Mouse (Mus musculus): ENCODE measurements around the gene Pstk. TPM values are rescaled to one million over a fixed set of nuclear protein-coding genes. Genes with fewer than 3 reads are reported as not detected.
A peak's percentile ranks its signal among the peaks of the same experiment; 100 is the strongest.
"Not testable (repeated sequence)": the region's sequence is repeated elsewhere in the genome, so short reads cannot be mapped to it uniquely, and the experiment has no call there.

Gene Pstk
- 10.5 and 14.0 TPM in 2 replicates for total RNA-seq (2017)

GRCm38 (mm10) chr7:131370648-131371469 lies at the start of gene Pstk:
Gene Pstk (plus strand): TSS chr7:131371141.
- ATAC-seq (ENCODE audit: extremely low read depth, insufficient number of reproducible peaks, low FRiP score, poor library complexity, severe bottlenecking): peak; percentile 89

- no peak for ATAC-seq (ENCODE audit: extremely low read depth, insufficient number of reproducible peaks, low FRiP score, poor library complexity, severe bottlenecking)
These were observed 48.7 kb upstream of the Pstk start, which contains the start of gene Cuzd1 for GRCm38 (mm10) chr7:131322192-131322591. Gene Cuzd1 (minus strand): TSS chr7:131322292.

GRCm38 (mm10) chr7:131327054-131327453 lies 43.9 kb upstream of the Pstk start:
- ATAC-seq (ENCODE audit: extremely low read depth, insufficient number of reproducible peaks, low FRiP score, poor library complexity, severe bottlenecking): no peak

GRCm38 (mm10) chr7:131329416-131329815 lies 41.5 kb upstream of the Pstk start, which contains the start of gene Fam24b:
Gene Fam24b (minus strand): TSS chr7:131329516.
- no peak for ATAC-seq (ENCODE audit: extremely low read depth, insufficient number of reproducible peaks, low FRiP score, poor library complexity, severe bottlenecking)

GRCm38 (mm10) chr7:131331688-131332087 lies 39.3 kb upstream of the Pstk start:
- ATAC-seq (ENCODE audit: extremely low read depth, insufficient number of reproducible peaks, low FRiP score, poor library complexity, severe bottlenecking): no peak

- ATAC-seq (ENCODE audit: extremely low read depth, insufficient number of reproducible peaks, low FRiP score, poor library complexity, severe bottlenecking): no peak
These were observed 37.4 kb upstream of the Pstk start, which contains the start of gene Fam24a for GRCm38 (mm10) chr7:131333564-131333963. Gene Fam24a (plus strand): TSS chr7:131333864.

GRCm38 (mm10) chr7:131337502-131338068 lies 33.4 kb upstream of the Pstk start:
- no peak for ATAC-seq (ENCODE audit: extremely low read depth, insufficient number of reproducible peaks, low FRiP score, poor library complexity, severe bottlenecking)

GRCm38 (mm10) chr7:131345856-131346541 lies 24.9 kb upstream of the Pstk start:
- no peak for ATAC-seq (ENCODE audit: extremely low read depth, insufficient number of reproducible peaks, low FRiP score, poor library complexity, severe bottlenecking)

GRCm38 (mm10) chr7:131356105-131356504 lies 14.8 kb upstream of the Pstk start:
- ATAC-seq (ENCODE audit: extremely low read depth, insufficient number of reproducible peaks, low FRiP score, poor library complexity, severe bottlenecking): no peak

- ATAC-seq (ENCODE audit: extremely low read depth, insufficient number of reproducible peaks, low FRiP score, poor library complexity, severe bottlenecking): 0 out of 2 replicates have a peak, but pooled peaks have one; percentile 4
These were observed 8.7 kb upstream of the Pstk start for GRCm38 (mm10) chr7:131362269-131362614.

GRCm38 (mm10) chr7:131362615-131363300 lies 8.2 kb upstream of the Pstk start, which contains the start of gene 2310057M21Rik:
Gene 2310057M21Rik (minus strand): TSS chr7:131362759.
- peak; percentile 87 for ATAC-seq (ENCODE audit: extremely low read depth, insufficient number of reproducible peaks, low FRiP score, poor library complexity, severe bottlenecking)

GRCm38 (mm10) chr7:131364131-131364530 lies 6.8 kb upstream of the Pstk start:
- ATAC-seq (ENCODE audit: extremely low read depth, insufficient number of reproducible peaks, low FRiP score, poor library complexity, severe bottlenecking): no peak

- no peak for ATAC-seq (ENCODE audit: extremely low read depth, insufficient number of reproducible peaks, low FRiP score, poor library complexity, severe bottlenecking)
These were observed 524 bp downstream of the Pstk start for GRCm38 (mm10) chr7:131371470-131371860.

GRCm38 (mm10) chr7:131371880-131372651 lies 1.1 kb downstream of the Pstk start:
- no peak for ATAC-seq (ENCODE audit: extremely low read depth, insufficient number of reproducible peaks, low FRiP score, poor library complexity, severe bottlenecking)

- ATAC-seq (ENCODE audit: extremely low read depth, insufficient number of reproducible peaks, low FRiP score, poor library complexity, severe bottlenecking): not testable (repeated sequence)
These were observed 20.8 kb downstream of the Pstk start for GRCm38 (mm10) chr7:131391761-131392160.

- ATAC-seq (ENCODE audit: extremely low read depth, insufficient number of reproducible peaks, low FRiP score, poor library complexity, severe bottlenecking): no peak
These were observed 38.5 kb downstream of the Pstk start for GRCm38 (mm10) chr7:131409321-131409987.

- no peak for ATAC-seq (ENCODE audit: extremely low read depth, insufficient number of reproducible peaks, low FRiP score, poor library complexity, severe bottlenecking)
These were observed 39.0 kb downstream of the Pstk start for GRCm38 (mm10) chr7:131409988-131410385.

Measured in neutrophil, adult 5-6 weeks (primary cell).